Mouse (Mus musculus) heart, embryonic 14.5 days (tissue): ENCODE measurements around the gene Eif4a1. TPM values are rescaled to one million over a fixed set of nuclear protein-coding genes. Genes with fewer than 3 reads are reported as not detected.

Experiments used
- ATAC-seq: fragments of 200-750 bp; cut with Nextera tagmentation; 2 replicates; pipeline ENCODE4 v1.8.0; 2017; ENCODE audit warnings: low read depth, moderate TSS enrichment; ENCODE audit not compliant: insufficient number of reproducible peaks, insufficient read depth, low FRiP score
- H3K27ac ChIP-seq, 2 experiments: fragments of 200-500 bp in 1 of 2; fragments of 300-500 bp in 1 of 2; sonication (generic) in 1 of 2; replicated peaks in 1 of 2; 2 replicates each; pipeline ENCODE4 v1.5.1; 2012 to 2014; ENCODE audit warnings: low read depth in 2 of 2, low read length in 2 of 2, control low read depth in 1 of 2, mild to moderate bottlenecking in 1 of 2, mixed read lengths in 1 of 2; ENCODE audit not compliant: control insufficient read depth in 1 of 2, insufficient read depth in 1 of 2
- H3K27me3 ChIP-seq: fragments of 300-500 bp; sonication (generic); 2 replicates; pipeline ENCODE4 v1.6.1; 2014; ENCODE audit warnings: mild to moderate bottlenecking, low read length, control low read depth; ENCODE audit not compliant: control insufficient read depth, insufficient read depth
- H3K36me3 ChIP-seq: fragments of 300-500 bp; sonication (generic); 2 replicates; pipeline ENCODE4 v1.6.1; 2014; ENCODE audit warnings: mild to moderate bottlenecking, control low read depth, low read length, mixed read lengths; ENCODE audit not compliant: control insufficient read depth, insufficient read depth
- H3K4me1 ChIP-seq, 2 experiments: fragments of 200-500 bp in 1 of 2; fragments of 300-500 bp in 1 of 2; sonication (generic) in 1 of 2; 2 replicates each; pipeline ENCODE4 v1.6.1; 2012 to 2014; ENCODE audit warnings: low read length in 2 of 2, control low read depth in 1 of 2, mixed read lengths in 1 of 2; ENCODE audit not compliant: control insufficient read depth in 2 of 2, insufficient read depth in 2 of 2
- H3K4me2 ChIP-seq: fragments of 300-500 bp; sonication (generic); 2 replicates; pipeline ENCODE4 v1.6.1; 2014; ENCODE audit warnings: mild to moderate bottlenecking, low read length
- H3K4me3 ChIP-seq, 2 experiments: fragments of 200-500 bp in 1 of 2; fragments of 300-500 bp in 1 of 2; sonication (generic) in 1 of 2; 2 replicates each; pipeline ENCODE4 v1.5.1; 2012 to 2014; ENCODE audit warnings: low read length in 2 of 2, mild to moderate bottlenecking in 2 of 2, control low read depth in 1 of 2, low read depth in 1 of 2, moderate library complexity in 1 of 2; ENCODE audit not compliant: control insufficient read depth in 1 of 2, insufficient read depth in 1 of 2
- H3K9ac ChIP-seq: fragments of 300-500 bp; sonication (generic); 2 replicates; pipeline ENCODE4 v1.6.1; 2014; ENCODE audit warnings: mild to moderate bottlenecking, low read length
- H3K9me3 ChIP-seq: fragments of 300-500 bp; sonication (generic); 2 replicates; pipeline ENCODE4 v1.6.1; 2016; ENCODE audit warnings: low read length, control low read depth; ENCODE audit not compliant: control insufficient read depth
- WGBS: fragments of 180-500 bp; shearing (Covaris S2); extraction: QIAGEN DNeasy Blood & Tissue Kit; methylation state at CpG from one replicate; pipeline ENCODE4 v1.1.7; 2014; 5-methylcytosine and 5-hydroxymethylcytosine counted together
- polyA plus RNA-seq: library from polyadenylated mRNA; unstranded; fragments of >200 nt; fragmentation: Nextera tagmentation; extraction: Ambion mirVana; gene quantifications from 2 replicates; pipeline ENCODE4 v1.2.1, GENCODE M21; 2014

Eif4a1 gene
- polyA plus RNA-seq, 1 experiment from 2014 or later = 403 TPM

DNA sequence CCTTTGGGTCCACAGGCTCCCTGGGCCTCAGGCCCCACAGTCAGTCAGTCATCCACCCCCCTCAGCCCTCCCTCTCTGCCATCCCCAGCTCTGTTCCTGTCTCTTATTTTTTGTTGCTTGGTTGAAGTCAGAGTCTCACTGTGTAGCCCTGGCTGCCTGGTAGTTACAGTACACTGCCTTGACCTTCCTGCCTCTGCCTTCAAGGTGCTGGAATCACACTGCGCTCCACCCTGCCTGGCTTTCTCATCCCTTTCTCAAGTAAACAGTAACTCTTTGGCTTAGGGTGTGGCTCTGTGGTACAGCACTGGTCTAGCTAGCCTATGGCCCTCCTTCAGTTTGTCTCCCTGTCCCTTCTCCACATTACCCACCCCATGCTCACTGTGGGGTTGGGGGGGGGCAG, 17.7 kb upstream of the Eif4a1 start:
- no peak overlapping the region for H3K4me3 ChIP-seq
- no peak for ATAC-seq
- H3K36me3 ChIP-seq = no peaks in the 10 kb centered on the region
- peaks cover 20 to 23% of the 10 kb centered on the region in 2 experiments for H3K4me1 ChIP-seq
- no peak overlapping the region for H3K9ac ChIP-seq
- H3K4me2 ChIP-seq = no peak overlapping the region
- WGBS = 95% methylated on average over 1 of the region's 1 CpGs
- H3K27me3 ChIP-seq = no peaks in the 10 kb centered on the region
- no peaks in the 10 kb centered on the region for H3K9me3 ChIP-seq
- H3K27ac ChIP-seq = no peak overlapping the region

DNA sequence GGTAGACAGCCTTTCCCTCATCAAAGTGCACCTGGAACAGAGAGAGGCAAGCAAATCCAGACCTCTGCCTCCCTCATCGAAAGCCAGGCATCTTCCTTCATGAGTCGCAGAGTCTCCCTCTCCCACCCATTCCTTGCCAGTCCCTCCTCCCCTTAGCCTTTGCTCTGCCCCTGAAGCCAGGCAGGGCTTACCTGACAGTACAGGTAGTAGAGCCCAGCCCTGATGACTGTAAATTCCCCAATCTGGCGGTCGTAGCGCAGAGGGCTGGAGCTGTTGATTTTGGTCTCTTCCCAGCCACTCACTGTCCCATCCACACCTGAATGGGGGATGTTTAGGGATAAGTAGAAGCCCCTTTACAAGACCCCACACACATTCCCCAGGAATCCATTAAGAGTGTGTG, 14.8 kb upstream of the Eif4a1 start:
- peaks cover 16 to 23% of the 10 kb centered on the region in 2 experiments for H3K4me1 ChIP-seq
- WGBS = 47% methylated on average over 5 of the region's 5 CpGs
- H3K4me3 ChIP-seq = no peak overlapping the region
- peak overlapping the region in 1 of 2 experiments; percentile 86; a peak in 1 of 4 replicates for H3K27ac ChIP-seq
- H3K4me2 ChIP-seq = no peak overlapping the region
- no peaks in the 10 kb centered on the region for H3K27me3 ChIP-seq
- no peaks in the 10 kb centered on the region for H3K9me3 ChIP-seq
- no peaks in the 10 kb centered on the region for H3K36me3 ChIP-seq
- H3K9ac ChIP-seq = peak overlapping the region; percentile 50; the same call in 1 of the 2 replicates
- ATAC-seq = no peak

DNA sequence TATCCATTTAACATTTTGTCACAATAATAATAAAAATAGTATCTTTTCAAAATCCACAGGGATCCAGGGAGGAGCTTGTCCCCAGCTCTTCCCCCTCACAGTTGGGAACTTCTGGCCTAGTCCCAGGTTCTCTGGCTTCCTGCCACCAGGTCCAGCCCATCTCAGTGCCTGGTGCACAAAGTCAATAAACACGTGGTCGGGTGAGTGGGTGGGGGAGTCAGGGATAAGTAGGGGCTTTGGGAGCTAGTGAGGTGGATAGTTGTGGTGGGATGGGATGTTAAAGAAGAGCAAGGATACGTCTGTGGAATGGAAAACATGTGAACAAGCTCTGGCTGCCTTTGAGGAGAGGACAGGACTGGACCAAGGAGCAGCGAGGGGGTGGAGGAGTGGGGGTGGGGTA, 14.2 kb upstream of the Eif4a1 start:
- peak overlapping the region in 1 of 2 experiments; percentile 86; a peak in 2 of 4 replicates for H3K27ac ChIP-seq
- no peaks in the 10 kb centered on the region for H3K27me3 ChIP-seq
- H3K9me3 ChIP-seq = no peaks in the 10 kb centered on the region
- no peaks in the 10 kb centered on the region for H3K36me3 ChIP-seq
- H3K4me2 ChIP-seq = peak overlapping the region; percentile 43
- WGBS = 9% methylated on average over 4 of the region's 4 CpGs
- ATAC-seq = no peak
- H3K9ac ChIP-seq = no peak overlapping the region
- H3K4me1 ChIP-seq = peaks cover 16 to 23% of the 10 kb centered on the region in 2 experiments
- no peak overlapping the region for H3K4me3 ChIP-seq

DNA sequence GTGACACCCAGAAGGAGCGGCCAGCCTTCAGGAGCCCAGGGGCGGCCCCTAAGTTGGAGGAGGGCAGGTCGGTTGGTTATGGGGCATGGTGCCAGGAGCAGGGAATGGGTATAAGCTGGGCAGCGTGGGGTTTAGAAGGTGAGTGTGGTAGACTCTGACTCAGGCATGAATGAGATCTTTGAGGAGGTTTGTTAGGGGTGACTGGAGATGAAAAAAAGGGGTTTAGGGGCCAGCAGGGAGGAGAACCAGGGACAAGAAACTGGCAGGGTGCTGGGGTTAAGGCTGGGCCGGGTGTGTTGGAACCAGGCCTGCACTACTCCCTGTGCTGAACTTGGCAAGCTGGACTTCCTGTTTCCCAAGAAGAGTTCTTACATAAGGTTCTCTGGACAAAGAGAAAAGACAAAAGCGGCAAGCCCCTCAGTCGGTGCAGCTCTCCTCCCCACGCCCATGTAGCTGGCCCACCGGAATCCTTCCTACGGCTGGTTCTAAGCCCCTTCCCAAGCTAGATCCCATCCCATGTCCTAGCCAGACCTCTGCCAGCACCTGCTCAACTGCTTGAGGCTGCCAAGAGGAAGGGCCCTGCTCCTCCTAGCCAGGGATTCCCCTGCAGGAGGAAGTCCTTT, 13.4 kb upstream of the Eif4a1 start, which contains the start of gene Tnfsf13:
TSS of gene Tnfsf13 (minus strand) at position 259 of the 623 bp plus-strand sequence.
- Histone ChIP-seq H3K4me1 (peaks cover 16 to 27% of the 10 kb centered on the region in 2 experiments), H3K4me3 (no peak within 1 kb of the TSS), H3K9me3 (no peaks in the 10 kb centered on the region), H3K27me3 (no peaks in the 10 kb centered on the region), H3K4me2 (peak within 1 kb of the TSS; percentile 43), H3K27ac (peak within 1 kb of the TSS; percentile 86 to 96), H3K36me3 (no peaks in the 10 kb centered on the region), H3K9ac (peak within 1 kb of the TSS; percentile 60)
- 61% methylated on average over 10 of the region's 10 CpGs for WGBS
- no peak; the same call in 1 of the 2 replicates for ATAC-seq

DNA sequence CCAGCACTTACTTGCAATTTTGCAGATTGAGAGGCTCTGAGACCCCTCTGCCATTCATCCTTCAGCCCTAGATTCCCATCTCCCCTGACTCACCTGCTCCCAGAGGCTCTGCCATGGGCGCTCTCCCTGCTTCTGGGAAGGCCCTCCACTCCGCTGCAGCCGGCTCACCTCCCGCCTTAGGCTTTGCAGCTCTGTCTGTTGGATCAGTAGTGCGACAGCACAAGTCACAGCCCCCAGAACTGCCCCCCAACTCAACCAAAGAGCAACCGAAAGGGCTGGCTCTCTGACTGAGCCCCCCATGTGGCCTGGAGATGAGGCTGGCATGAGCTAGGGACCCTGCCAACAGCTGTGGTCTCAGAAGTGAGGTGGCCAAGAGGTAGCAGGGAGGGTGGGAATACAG, 12.7 kb upstream of the Eif4a1 start:
- peaks cover 16 to 34% of the 10 kb centered on the region in 2 experiments for H3K4me1 ChIP-seq
- no peak overlapping the region for H3K4me3 ChIP-seq
- H3K9me3 ChIP-seq = no peaks in the 10 kb centered on the region
- peaks cover 5% of the 10 kb centered on the region; the same call in 1 of the 2 replicates for H3K36me3 ChIP-seq
- H3K27ac ChIP-seq = peak overlapping the region in 1 of 2 experiments; percentile 86; a peak in 2 of 4 replicates
- ATAC-seq = no peak
- H3K9ac ChIP-seq = no peak overlapping the region
- no peak overlapping the region for H3K4me2 ChIP-seq
- no peaks in the 10 kb centered on the region for H3K27me3 ChIP-seq
- 85% methylated on average over 6 of the region's 6 CpGs for WGBS

DNA sequence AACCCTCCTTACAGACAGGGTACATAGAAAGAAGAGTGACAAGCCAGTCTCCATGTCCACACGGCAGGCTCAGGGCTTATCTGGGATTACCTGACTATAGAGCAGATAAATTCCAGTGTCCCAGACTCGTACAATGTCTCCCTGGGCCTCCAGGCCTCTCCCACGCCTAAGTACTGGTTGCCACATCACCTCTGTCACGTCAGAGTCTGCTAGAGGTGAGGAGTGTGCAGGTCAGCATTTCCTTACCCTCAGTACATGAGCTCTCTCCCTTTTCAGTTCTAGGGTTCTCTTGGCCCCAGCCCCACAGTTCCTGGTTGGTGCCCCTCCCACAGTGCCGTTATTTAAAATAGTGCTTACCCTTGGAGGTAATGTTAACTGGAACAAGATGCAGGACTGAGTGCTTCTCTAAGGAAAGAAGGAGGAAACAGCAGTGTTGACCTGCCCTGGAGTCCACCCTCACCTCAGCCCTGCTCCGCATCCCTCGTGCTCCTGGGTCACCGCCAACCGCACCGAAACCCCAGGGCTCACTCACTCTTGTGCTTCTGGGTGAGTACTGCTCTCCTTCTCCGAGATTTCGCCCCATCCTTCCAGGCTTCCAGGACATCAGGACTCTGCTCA, 12.0 kb upstream of the Eif4a1 start:
- no peak overlapping the region for H3K27ac ChIP-seq
- no peaks in the 10 kb centered on the region for H3K27me3 ChIP-seq
- no peak overlapping the region for H3K4me3 ChIP-seq

DNA sequence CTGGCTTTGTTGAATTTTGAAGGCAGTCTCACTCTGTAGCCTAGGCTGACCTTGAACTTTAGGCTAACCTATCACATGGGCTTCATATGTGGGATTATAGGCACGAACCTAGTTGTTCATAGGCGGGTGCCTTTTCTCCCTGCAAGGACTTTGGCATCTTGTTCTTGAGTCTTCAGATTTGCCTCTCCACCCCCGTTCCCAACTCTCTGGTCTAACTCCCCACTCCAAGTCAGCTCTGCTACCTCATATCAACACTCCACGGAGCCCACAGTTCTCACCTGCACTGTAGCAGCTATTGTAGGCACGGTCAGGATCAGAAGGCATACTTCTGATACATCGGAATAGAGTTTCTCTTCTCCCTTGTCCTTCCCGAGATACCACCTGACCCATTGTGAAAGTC, 11.4 kb upstream of the Eif4a1 start:
- no peak for ATAC-seq
- H3K4me1 ChIP-seq = peaks cover 16 to 35% of the 10 kb centered on the region in 2 experiments
- H3K4me2 ChIP-seq = no peak overlapping the region
- WGBS = 73% methylated on average over 7 of the region's 7 CpGs
- H3K9ac ChIP-seq = peak overlapping the region; percentile 31; the same call in 1 of the 2 replicates
- no peak overlapping the region for H3K4me3 ChIP-seq
- no peaks in the 10 kb centered on the region for H3K27me3 ChIP-seq
- H3K27ac ChIP-seq = no peak overlapping the region
- no peaks in the 10 kb centered on the region for H3K9me3 ChIP-seq
- H3K36me3 ChIP-seq = peaks cover 19% of the 10 kb centered on the region

More for the DNA sequence above, 12.0 kb upstream of the Eif4a1 start:
- Histone ChIP-seq H3K9me3 (no peaks in the 10 kb centered on the region), H3K36me3 (peaks cover 12% of the 10 kb centered on the region), H3K4me1 (peaks cover 16 to 35% of the 10 kb centered on the region in 2 experiments), H3K9ac (peak overlapping the region; percentile 31; the same call in 1 of the 2 replicates), H3K4me2 (no peak overlapping the region)
- WGBS = 67% methylated on average over 12 of the region's 12 CpGs
- no peak for ATAC-seq
